Mouse (Mus musculus): ENCODE measurements around the gene Smyd2. TPM values are rescaled to one million over a fixed set of nuclear protein-coding genes. Genes with fewer than 3 reads are reported as not detected.
A peak's percentile ranks its signal among the peaks of the same experiment; 100 is the strongest.

The Smyd2 gene
- total and polyA plus RNA-seq, 3 experiments: 140 to 146 TPM; not detected in 1

GRCm38 (mm10) chr1:189946126-189946525 lies 24.0 kb upstream of the Smyd2 start:
- Histone ChIP-seq H3K79me2 (ENCODE audit: control insufficient read depth, insufficient read depth, low read length, poor library complexity) (no peaks in the 10 kb centered on the region), H3K9ac (ENCODE audit: control insufficient read depth, low read depth, low read length, poor library complexity, severe bottlenecking) (no peak overlapping the region), H3K27ac (ENCODE audit: control insufficient read depth, low read depth, low read length) (no peak overlapping the region), H3K36me3 (ENCODE audit: control insufficient read depth in 1 of 2, insufficient read depth in 2 of 2, low read length in 2 of 2) (no peaks in the 10 kb centered on the region), H3K9me3 (replicated peaks; ENCODE audit: insufficient read depth, low read length) (no peaks in the 10 kb centered on the region), H3K4me1 (ENCODE audit: control insufficient read depth in 1 of 2, insufficient read depth in 2 of 2, low read length in 2 of 2) (no peaks in the 10 kb centered on the region), H3K27me3 (ENCODE audit: control insufficient read depth in 1 of 2, insufficient read depth in 2 of 2, low read length in 2 of 2) (peaks cover 0 to 2% of the 10 kb centered on the region in 2 experiments; a peak in 1 of 4 replicates), H3K4me3 (ENCODE audit: control insufficient read depth in 1 of 2, insufficient read depth in 1 of 2, low read depth in 2 of 2, low read length in 2 of 2) (no peak overlapping the region)
- no peak for DNase-seq (ENCODE audit: low read depth, low spot score)
- no peak for TF ChIP-seq HCFC1 (IDR thresholded peaks at IDR 0.05; ENCODE audit: low read depth, low read length)
- TF ChIP-seq MAX (IDR thresholded peaks at IDR 0.05; ENCODE audit: low read length): no peak

- Histone ChIP-seq H3K79me2 (ENCODE audit: control insufficient read depth, insufficient read depth, low read length, poor library complexity) (no peaks in the 10 kb centered on the region), H3K9me3 (replicated peaks; ENCODE audit: insufficient read depth, low read length) (no peaks in the 10 kb centered on the region), H3K36me3 (ENCODE audit: control insufficient read depth in 1 of 2, insufficient read depth in 2 of 2, low read length in 2 of 2) (no peaks in the 10 kb centered on the region), H3K4me1 (ENCODE audit: control insufficient read depth in 1 of 2, insufficient read depth in 2 of 2, low read length in 2 of 2) (no peaks in the 10 kb centered on the region), H3K9ac (ENCODE audit: control insufficient read depth, low read depth, low read length, poor library complexity, severe bottlenecking) (no peak overlapping the region), H3K27ac (ENCODE audit: control insufficient read depth, low read depth, low read length) (no peak overlapping the region), H3K27me3 (ENCODE audit: control insufficient read depth in 1 of 2, insufficient read depth in 2 of 2, low read length in 2 of 2) (no peaks in the 10 kb centered on the region; a peak in 2 of 4 replicates), H3K4me3 (ENCODE audit: control insufficient read depth in 1 of 2, insufficient read depth in 1 of 2, low read depth in 2 of 2, low read length in 2 of 2) (no peak overlapping the region)
- no peak for TF ChIP-seq MEF2A (IDR thresholded peaks at IDR 0.05; ENCODE audit: extremely low read depth, insufficient replicate concordance, low read depth, low read length, poor library complexity, severe bottlenecking)
- TF ChIP-seq TAL1 (IDR thresholded peaks at IDR 0.05; ENCODE audit: low read length): no peak
- no peak for TF ChIP-seq CHD1 (IDR thresholded peaks at IDR 0.05; ENCODE audit: low read depth, low read length)
- no peak for TF ChIP-seq MYB (IDR thresholded peaks at IDR 0.05; ENCODE audit: low read depth, low read length)
- no peak for TF ChIP-seq TCF12 (IDR thresholded peaks at IDR 0.05; ENCODE audit: low read depth, low read length)
- TF ChIP-seq ZC3H11A (IDR thresholded peaks at IDR 0.05; ENCODE audit: low read depth, low read length): peak; percentile 36; the same call in 1 of the 2 replicates
- DNase-seq (ENCODE audit: low read depth, low spot score): no peak
These were observed 19.6 kb upstream of the Smyd2 start for GRCm38 (mm10) chr1:189941786-189942185.

GRCm38 (mm10) chr1:189936436-189937105 lies 14.4 kb upstream of the Smyd2 start:
- H3K4me1 ChIP-seq (ENCODE audit: control insufficient read depth in 1 of 2, insufficient read depth in 2 of 2, low read length in 2 of 2): peaks cover 8 to 10% of the 10 kb centered on the region in 2 experiments
- TF ChIP-seq MXI1 (IDR thresholded peaks at IDR 0.05; ENCODE audit: low read depth, low read length) (no peak), MYC (IDR thresholded peaks at IDR 0.05; ENCODE audit: low read depth, low read length) (no peak), ELF1 (IDR thresholded peaks at IDR 0.05; ENCODE audit: low read depth, low read length) (no peak), BHLHE40 (IDR thresholded peaks at IDR 0.05; ENCODE audit: borderline replicate concordance, low read depth, low read length) (no peak), TAL1 (IDR thresholded peaks at IDR 0.05; ENCODE audit: low read length) (no peak), CHD1 (IDR thresholded peaks at IDR 0.05; ENCODE audit: low read depth, low read length) (no peak), POLR2AphosphoS2 (IDR thresholded peaks at IDR 0.05; ENCODE audit: low read length) (no peak), MAZ (IDR thresholded peaks at IDR 0.05; ENCODE audit: low read depth, low read length) (no peak), ZC3H11A (IDR thresholded peaks at IDR 0.05; ENCODE audit: low read depth, low read length) (no peak), TCF12 (IDR thresholded peaks at IDR 0.05; ENCODE audit: low read depth, low read length) (no peak), USF2 (IDR thresholded peaks at IDR 0.05; ENCODE audit: borderline replicate concordance in 1 of 2, insufficient read depth in 1 of 2, low read depth in 1 of 2, low read length in 2 of 2) (no peak), USF1 (IDR thresholded peaks at IDR 0.05; ENCODE audit: low read depth, low read length) (no peak), KAT2A (conservative IDR thresholded peaks at IDR 0.05; ENCODE audit: low read depth, low read length) (no peak)
- no peak for DNase-seq (ENCODE audit: low read depth, low spot score)
- H3K4me3 ChIP-seq (ENCODE audit: control insufficient read depth in 1 of 2, insufficient read depth in 1 of 2, low read depth in 2 of 2, low read length in 2 of 2): no peak overlapping the region
- H3K9me3 ChIP-seq (replicated peaks; ENCODE audit: insufficient read depth, low read length): no peaks in the 10 kb centered on the region
- no peak overlapping the region for H3K27ac ChIP-seq (ENCODE audit: control insufficient read depth, low read depth, low read length)
- peaks cover 0 to 7% of the 10 kb centered on the region in 2 experiments; a peak in 2 of 4 replicates for H3K36me3 ChIP-seq (ENCODE audit: control insufficient read depth in 1 of 2, insufficient read depth in 2 of 2, low read length in 2 of 2)
- no peak overlapping the region for H3K9ac ChIP-seq (ENCODE audit: control insufficient read depth, low read depth, low read length, poor library complexity, severe bottlenecking)
- H3K27me3 ChIP-seq (ENCODE audit: control insufficient read depth in 1 of 2, insufficient read depth in 2 of 2, low read length in 2 of 2): no peaks in the 10 kb centered on the region; a peak in 1 of 4 replicates
- H3K79me2 ChIP-seq (ENCODE audit: control insufficient read depth, insufficient read depth, low read length, poor library complexity): no peaks in the 10 kb centered on the region

All from MEL (cell line).